Mouse (Mus musculus) limb, embryonic 12.5 days (tissue): ENCODE measurements around the gene Rab25. TPM values are rescaled to one million over a fixed set of nuclear protein-coding genes. Genes with fewer than 3 reads are reported as not detected.
"Not testable (repeated sequence)": the region's sequence is repeated elsewhere in the genome, so short reads cannot be mapped to it uniquely, and the experiment has no call there.

Experiments
- ATAC-seq: fragments of 200-750 bp; cut with Nextera tagmentation; 2 replicates; pipeline ENCODE4 v1.8.0; 2017; ENCODE audit warnings: low read depth, moderate TSS enrichment; ENCODE audit not compliant: insufficient number of reproducible peaks, insufficient read depth, low FRiP score, low TSS enrichment
- H3K27ac ChIP-seq: fragments of 300-500 bp; sonication (generic); 2 replicates; pipeline ENCODE4 v1.5.1; 2016; ENCODE audit warnings: mild to moderate bottlenecking, moderate library complexity
- H3K27me3 ChIP-seq: fragments of 300-500 bp; sonication (generic); 2 replicates; pipeline ENCODE4 v1.6.1; 2016; ENCODE audit warnings: mild to moderate bottlenecking, moderate library complexity
- H3K36me3 ChIP-seq: fragments of 300-500 bp; sonication (generic); 2 replicates; pipeline ENCODE4 v1.6.1; 2016; ENCODE audit warnings: mild to moderate bottlenecking, moderate library complexity
- H3K4me1 ChIP-seq: fragments of 300-500 bp; sonication (generic); replicated peaks from 2 replicates; pipeline ENCODE4 v1.6.1; 2016
- H3K4me2 ChIP-seq: fragments of 300-500 bp; sonication (generic); 2 replicates; pipeline ENCODE4 v1.6.1; 2016; ENCODE audit warnings: mild to moderate bottlenecking, moderate library complexity
- H3K4me3 ChIP-seq: fragments of 300-500 bp; sonication (generic); replicated peaks from 2 replicates; pipeline ENCODE4 v1.5.1; 2016; ENCODE audit warnings: mild to moderate bottlenecking
- H3K9ac ChIP-seq: fragments of 300-500 bp; sonication (generic); replicated peaks from 2 replicates; pipeline ENCODE4 v1.6.1; 2016; ENCODE audit warnings: mild to moderate bottlenecking, moderate library complexity
- H3K9me3 ChIP-seq: fragments of 300-500 bp; sonication (generic); 2 replicates; pipeline ENCODE4 v1.6.1; 2016; ENCODE audit warnings: mild to moderate bottlenecking, moderate library complexity
- WGBS: fragments of 180-500 bp; shearing (Covaris S2); methylation state at CpG from one replicate; pipeline ENCODE4 v1.1.7; 2016; 5-methylcytosine and 5-hydroxymethylcytosine counted together
- polyA plus RNA-seq: library from polyadenylated mRNA; unstranded; fragments of >200 nt; fragmentation: Nextera tagmentation; extraction: Ambion mirVana; gene quantifications from 2 replicates; pipeline ENCODE4 v1.2.1, GENCODE M21; 2016

Rab25 gene
- polyA plus RNA-seq: 2.6 and 3.5 TPM in 2 replicates

DNA sequence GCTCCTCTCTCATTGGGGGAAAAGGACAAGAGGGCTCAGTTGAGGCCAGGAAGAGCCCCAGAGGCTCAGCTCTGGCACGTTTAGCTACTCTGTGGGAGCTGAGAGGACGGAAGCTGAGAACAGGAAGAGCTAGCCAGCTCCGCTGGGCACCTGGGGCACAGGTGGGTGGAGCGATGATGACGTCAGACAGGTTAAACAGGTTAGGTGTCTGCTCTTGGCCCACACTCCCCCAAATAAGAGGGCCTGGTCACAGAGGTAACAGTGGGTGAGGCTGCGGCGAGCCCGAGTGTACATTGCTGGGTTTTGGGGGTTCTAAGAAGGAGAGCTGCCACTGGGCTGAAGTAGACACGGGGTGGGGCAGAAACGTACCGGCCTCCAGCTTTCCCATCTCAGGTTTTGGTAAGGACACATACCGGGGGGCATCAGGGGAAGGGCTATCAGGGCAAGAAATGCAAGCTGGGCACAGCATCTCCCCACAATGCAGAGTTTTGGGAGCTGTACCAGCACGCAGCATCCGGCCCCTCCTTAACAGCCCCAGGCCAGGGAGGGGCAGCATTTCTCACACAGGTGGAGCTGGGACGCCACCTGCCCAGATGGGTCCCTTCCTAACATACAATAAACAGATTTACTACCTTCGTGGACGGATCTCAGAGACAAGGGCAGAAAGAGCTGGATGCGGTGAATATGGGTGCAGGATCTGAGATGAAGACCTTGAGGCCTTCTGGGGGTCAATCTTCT lies at the start of gene Rab25:
Gene Rab25, minus strand, starts transcription at position 121 of the 738 bp plus-strand sequence.
- no peak within 1 kb of the TSS for H3K4me2 ChIP-seq
- no peak for ATAC-seq
- H3K9ac ChIP-seq: no peak within 1 kb of the TSS

DNA sequence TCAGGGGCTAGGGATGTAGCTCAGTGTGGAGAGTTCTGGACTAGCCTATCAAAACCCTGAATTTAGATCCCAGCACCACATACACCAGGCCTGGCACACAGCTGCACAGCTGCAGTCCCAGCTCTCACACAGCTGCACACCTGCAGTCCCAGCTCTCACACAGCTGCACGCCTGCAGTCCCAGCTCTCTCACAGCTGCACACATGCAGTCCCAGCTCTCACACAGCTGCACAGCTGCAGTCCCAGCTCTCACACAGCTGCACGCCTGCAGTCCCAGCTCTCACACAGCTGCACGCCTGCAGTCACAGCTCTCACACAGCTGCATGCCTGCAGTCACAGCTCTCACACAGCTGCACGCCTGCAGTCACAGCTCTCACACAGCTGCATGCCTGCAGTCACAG lies 48.4 kb upstream of the Rab25 start:
- not testable (repeated sequence) for H3K4me2 ChIP-seq, H3K9me3 ChIP-seq, H3K27me3 ChIP-seq, ATAC-seq, H3K27ac ChIP-seq, H3K9ac ChIP-seq, H3K4me1 ChIP-seq, H3K36me3 ChIP-seq, H3K4me3 ChIP-seq
- WGBS: 69% methylated on average over 4 of the region's 4 CpGs

More for the DNA sequence above, at the start of gene Rab25:
- Histone ChIP-seq H3K4me1 (peaks cover 20% of the 10 kb centered on the region), H3K4me3 (0 out of 2 replicates have a peak within 1 kb of the TSS, but pooled peaks have one; percentile 3), H3K36me3 (no peaks in the 10 kb centered on the region), H3K27me3 (no peaks in the 10 kb centered on the region), H3K9me3 (no peaks in the 10 kb centered on the region), H3K27ac (peak within 1 kb of the TSS; percentile 7; the same call in 1 of the 2 replicates)
- 42% methylated on average over 18 of the region's 18 CpGs for WGBS

DNA sequence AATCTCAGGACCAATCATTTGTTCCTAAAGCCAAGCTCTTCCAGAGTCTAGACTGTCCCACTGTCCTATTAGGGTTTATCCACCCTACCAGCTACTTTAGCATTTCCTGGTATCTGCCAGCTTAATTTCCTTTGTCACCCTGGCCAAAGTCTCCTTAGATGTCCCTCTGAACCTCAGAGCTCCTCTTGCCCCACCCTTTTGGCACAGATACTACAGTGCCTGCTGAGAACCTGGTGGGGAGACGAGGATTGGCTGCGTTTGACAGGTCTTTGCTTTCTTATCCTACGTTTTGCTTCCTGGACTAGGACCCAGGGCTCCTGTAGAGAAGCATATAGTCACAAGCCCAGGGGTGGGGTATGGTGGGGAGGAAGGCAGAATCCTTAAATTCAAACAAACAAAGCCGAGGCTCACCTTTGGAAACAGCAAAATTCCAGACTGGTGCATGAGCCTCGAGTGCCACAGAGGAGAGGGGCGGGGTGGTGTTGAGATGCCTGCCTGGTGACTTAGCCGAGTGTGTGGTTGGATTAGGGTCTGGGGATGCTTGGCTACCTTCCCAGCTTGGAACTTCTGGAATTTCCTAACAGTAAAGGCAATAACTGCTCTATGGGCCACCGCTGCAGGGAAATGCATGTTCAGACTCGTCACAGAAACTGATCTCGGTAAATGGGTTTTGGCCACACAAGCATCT lies 45.9 kb upstream of the Rab25 start:
- Histone ChIP-seq H3K9ac (no peak overlapping the region), H3K36me3 (no peaks in the 10 kb centered on the region), H3K27me3 (no peaks in the 10 kb centered on the region), H3K4me2 (no peak overlapping the region), H3K9me3 (no peaks in the 10 kb centered on the region), H3K4me1 (peaks cover 13% of the 10 kb centered on the region), H3K4me3 (no peak overlapping the region), H3K27ac (peak overlapping the region; percentile 32; the same call in 1 of the 2 replicates)
- WGBS: 49% methylated on average over 10 of the region's 10 CpGs
- ATAC-seq: no peak

DNA sequence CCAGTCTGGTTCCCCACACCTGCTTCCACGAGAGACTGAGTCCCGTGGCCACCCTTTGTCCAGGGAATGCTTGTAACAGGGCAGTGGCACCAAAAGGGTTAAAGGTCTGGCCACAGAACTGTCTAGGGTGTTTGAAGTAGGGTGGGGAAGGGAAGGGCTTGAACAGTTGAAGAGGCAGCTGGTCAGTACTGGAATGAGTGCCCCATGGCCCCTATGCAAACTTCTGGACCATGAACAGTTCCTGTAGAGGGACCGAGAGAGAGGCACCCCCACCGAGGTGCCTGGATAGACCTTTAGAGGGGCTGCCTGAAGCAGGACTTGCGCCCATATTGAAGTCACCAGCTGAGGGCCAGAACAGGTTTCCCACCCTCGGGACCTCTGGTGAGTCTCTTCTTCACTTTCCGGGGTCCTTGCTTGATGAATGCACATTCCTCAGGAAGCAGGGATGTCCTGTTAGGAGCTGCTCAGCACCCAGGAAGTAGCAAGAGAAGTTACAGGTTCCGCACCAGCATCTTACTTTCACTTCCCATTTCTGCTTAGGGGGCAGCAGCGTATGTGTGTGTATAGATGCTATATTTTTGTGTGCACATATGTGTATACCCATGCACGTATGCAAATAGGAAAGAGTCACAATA lies 45.0 kb upstream of the Rab25 start:
- H3K9me3 ChIP-seq: no peaks in the 10 kb centered on the region
- H3K27me3 ChIP-seq: no peaks in the 10 kb centered on the region
- no peak overlapping the region for H3K9ac ChIP-seq
- H3K4me3 ChIP-seq: no peak overlapping the region
- H3K4me2 ChIP-seq: no peak overlapping the region
- WGBS: 71% methylated on average over 10 of the region's 10 CpGs
- H3K36me3 ChIP-seq: peaks cover 9% of the 10 kb centered on the region
- H3K27ac ChIP-seq: no peak overlapping the region
- no peak for ATAC-seq
- H3K4me1 ChIP-seq: peaks cover 13% of the 10 kb centered on the region

DNA sequence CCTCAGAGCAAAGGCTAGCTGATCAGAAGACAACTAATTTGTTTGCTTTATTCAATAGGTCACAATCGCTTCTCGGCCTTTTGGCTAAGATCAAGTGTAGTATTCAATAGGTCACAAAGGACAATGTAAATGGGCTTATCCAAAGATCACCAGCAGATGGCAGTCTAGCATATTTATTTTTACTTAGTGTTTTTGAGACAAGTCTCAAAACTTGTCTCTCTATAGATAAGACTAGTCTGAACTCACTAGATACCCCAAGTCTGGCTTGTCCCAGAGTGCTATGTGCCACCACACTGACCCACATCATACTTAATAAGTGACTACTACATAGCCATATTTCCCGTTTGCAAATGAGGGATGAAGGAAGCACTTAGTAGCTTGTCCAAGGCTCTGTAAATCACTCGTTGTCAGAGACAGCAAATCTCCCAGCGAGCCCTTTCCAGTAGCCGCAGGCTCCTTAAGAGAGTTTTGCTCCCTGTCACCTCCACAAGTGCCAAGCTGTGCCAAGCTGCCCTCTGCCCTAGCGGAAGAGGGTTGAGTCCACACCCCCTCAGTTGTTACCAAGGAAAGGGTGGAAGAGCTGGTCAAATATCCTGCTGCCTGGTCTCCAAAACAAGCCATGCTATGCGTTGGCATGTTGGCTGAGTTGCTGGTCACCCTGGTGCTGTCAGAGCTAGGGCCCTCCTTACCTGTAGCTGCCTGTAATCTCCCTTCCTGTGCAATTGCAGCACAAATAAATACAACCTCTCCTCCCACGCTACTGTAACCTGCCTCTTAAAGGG lies 44.0 kb upstream of the Rab25 start:
- Histone ChIP-seq H3K27me3 (no peaks in the 10 kb centered on the region), H3K9ac (no peak overlapping the region), H3K4me3 (no peak overlapping the region), H3K4me1 (peaks cover 13% of the 10 kb centered on the region), H3K27ac (no peak overlapping the region; the same call in 1 of the 2 replicates), H3K4me2 (no peak overlapping the region), H3K36me3 (peaks cover 19% of the 10 kb centered on the region), H3K9me3 (no peaks in the 10 kb centered on the region)
- no peak for ATAC-seq
- WGBS: 41% methylated on average over 9 of the region's 9 CpGs

DNA sequence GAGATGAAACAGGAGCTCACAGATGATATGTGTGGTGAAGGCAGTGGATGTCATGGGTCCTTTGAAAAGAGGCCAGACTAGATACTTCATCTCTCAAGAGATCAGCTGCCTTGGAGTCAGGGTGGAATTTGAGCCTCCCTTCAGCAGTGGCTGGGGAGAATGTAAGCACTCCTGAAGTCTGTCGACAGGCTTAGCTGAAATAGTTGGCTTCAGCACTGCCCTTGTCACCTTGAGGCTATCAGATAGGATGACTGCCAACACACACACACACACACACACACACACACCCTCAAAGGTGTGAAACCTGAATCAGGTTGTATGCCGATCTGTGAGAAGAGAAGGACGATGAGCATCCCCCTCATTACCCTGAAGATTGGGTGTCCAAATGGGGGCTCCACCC lies 42.9 kb upstream of the Rab25 start:
- H3K27ac ChIP-seq: no peak overlapping the region
- 56% methylated on average over 3 of the region's 3 CpGs for WGBS

DNA sequence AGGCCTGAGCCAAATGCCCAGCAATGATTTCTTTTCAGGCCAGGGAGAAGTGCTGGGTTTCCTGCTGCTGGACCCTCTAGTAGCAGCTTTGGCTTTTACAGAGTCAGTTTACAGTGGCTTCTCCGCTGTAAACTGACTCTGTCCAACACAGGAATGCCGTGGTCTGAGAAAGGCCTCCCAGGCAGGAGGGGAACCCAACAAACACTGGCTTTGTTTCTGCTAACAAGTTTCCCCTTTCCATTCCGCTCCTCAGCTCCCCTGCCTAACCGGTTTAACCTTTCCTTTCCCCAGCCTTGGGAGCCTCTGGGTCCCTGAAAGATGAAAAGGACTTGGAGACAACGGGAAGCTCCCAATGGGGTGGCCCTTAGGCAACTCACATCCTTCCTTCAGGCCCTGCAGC lies 42.1 kb upstream of the Rab25 start:
- H3K4me3 ChIP-seq: no peak overlapping the region
- ATAC-seq: no peak
- peaks cover 13% of the 10 kb centered on the region for H3K4me1 ChIP-seq
- H3K36me3 ChIP-seq: peaks cover 38% of the 10 kb centered on the region
- no peak overlapping the region; the same call in 1 of the 2 replicates for H3K9ac ChIP-seq
- no peaks in the 10 kb centered on the region for H3K9me3 ChIP-seq
- 32% methylated on average over 5 of the region's 5 CpGs for WGBS
- peak overlapping the region; percentile 78 for H3K27ac ChIP-seq
- no peaks in the 10 kb centered on the region for H3K27me3 ChIP-seq
- H3K4me2 ChIP-seq: no peak overlapping the region

More for the DNA sequence above, 42.9 kb upstream of the Rab25 start:
- peaks cover 30% of the 10 kb centered on the region for H3K36me3 ChIP-seq
- H3K4me1 ChIP-seq: peaks cover 13% of the 10 kb centered on the region
- H3K27me3 ChIP-seq: no peaks in the 10 kb centered on the region
- no peak for ATAC-seq
- H3K9ac ChIP-seq: no peak overlapping the region
- no peaks in the 10 kb centered on the region for H3K9me3 ChIP-seq
- H3K4me3 ChIP-seq: no peak overlapping the region
- no peak overlapping the region; the same call in 1 of the 2 replicates for H3K4me2 ChIP-seq

DNA sequence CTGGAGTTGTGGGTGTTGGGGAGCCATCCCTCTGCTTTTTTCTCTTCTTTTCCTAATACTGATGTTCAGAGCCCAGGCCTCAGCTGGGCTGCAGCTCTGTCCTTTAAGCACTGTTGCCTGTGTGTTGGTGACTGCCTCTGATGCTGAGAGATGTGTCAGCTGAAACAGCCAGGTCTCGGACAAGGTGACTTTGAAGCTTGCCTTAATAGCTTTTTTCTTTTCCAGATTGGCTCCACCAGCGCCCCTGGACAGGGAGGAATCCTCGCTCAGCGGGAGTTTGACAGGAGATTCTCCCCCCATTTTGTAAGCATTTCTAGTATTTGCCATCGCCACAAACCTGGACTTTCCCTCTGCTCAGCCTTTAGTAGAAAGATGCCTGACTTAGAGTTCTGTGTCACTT lies 38.5 kb upstream of the Rab25 start:
- peaks cover 11% of the 10 kb centered on the region for H3K4me1 ChIP-seq
- H3K27ac ChIP-seq: no peak overlapping the region
- H3K36me3 ChIP-seq: peaks cover 66% of the 10 kb centered on the region
- H3K4me3 ChIP-seq: no peak overlapping the region
- no peak overlapping the region for H3K9ac ChIP-seq
- no peaks in the 10 kb centered on the region for H3K27me3 ChIP-seq
- H3K9me3 ChIP-seq: no peaks in the 10 kb centered on the region
- no peak for ATAC-seq
- WGBS: 91% methylated on average over 5 of the region's 5 CpGs
- no peak overlapping the region for H3K4me2 ChIP-seq

DNA sequence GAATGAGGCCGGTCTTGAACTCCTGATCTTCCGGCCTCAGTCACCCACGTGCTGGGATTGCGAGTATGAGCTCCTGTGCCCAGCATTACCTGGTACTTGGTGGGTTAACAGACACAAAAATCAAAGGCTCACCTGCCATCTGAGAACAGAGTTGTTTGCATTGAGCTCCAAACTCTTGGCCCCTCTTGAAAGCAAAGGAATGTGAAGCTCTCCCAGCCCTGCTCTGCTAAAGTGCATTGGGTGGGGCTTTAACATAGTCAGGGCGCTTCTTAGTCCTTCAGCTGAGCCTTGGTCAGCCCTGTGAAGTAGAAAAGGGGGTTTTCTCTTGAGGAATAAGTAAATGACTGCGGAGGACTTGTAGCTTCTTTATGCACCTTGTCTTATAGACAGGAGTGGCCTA lies 37.7 kb upstream of the Rab25 start:
- Histone ChIP-seq H3K4me3 (no peak overlapping the region), H3K9ac (no peak overlapping the region), H3K27ac (no peak overlapping the region), H3K27me3 (no peaks in the 10 kb centered on the region), H3K36me3 (peaks cover 75% of the 10 kb centered on the region), H3K4me1 (peaks cover 4% of the 10 kb centered on the region), H3K9me3 (no peaks in the 10 kb centered on the region), H3K4me2 (no peak overlapping the region)
- 97% methylated on average over 6 of the region's 6 CpGs for WGBS
- no peak for ATAC-seq

DNA sequence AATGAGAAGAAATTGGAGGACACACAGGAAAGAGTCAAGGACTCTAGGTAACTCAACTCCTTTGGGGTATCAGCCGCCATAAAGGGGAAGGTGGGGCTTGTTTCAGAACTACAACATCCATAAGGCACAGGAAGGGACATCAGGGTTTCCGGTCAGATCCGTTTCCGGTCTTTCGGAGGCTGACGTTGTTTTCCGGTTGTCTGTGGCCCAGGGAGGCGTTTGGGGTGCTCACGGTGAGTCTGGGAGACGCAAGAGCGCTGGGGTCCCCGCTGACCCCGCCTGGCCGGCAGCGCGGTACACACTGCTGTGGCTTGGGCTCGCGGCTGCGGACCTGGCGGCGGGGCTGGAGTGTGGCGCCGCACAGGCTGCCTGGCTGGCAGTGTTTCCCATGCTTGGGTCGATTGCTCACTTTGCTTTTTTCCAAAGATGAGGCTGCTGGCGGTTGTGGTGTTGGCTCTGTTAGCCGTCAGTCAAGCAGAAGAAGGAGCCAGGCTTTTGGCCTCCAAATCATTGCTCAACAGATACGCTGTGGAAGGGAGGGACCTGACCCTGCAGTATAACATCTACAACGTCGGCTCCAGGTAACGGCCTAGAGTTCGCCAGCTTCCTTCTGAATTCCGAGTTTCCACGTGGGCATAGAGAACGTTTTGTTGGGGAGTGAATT lies 31.5 kb upstream of the Rab25 start:
- peak; percentile 36 for ATAC-seq
- peak overlapping the region; percentile 88 for H3K9ac ChIP-seq
- peak overlapping the region; percentile 82 for H3K4me2 ChIP-seq
- H3K36me3 ChIP-seq: peaks cover 39% of the 10 kb centered on the region
- peak overlapping the region; percentile 95 for H3K4me3 ChIP-seq
- peaks cover 3% of the 10 kb centered on the region; the same call in 1 of the 2 replicates for H3K27me3 ChIP-seq
- H3K27ac ChIP-seq: peak overlapping the region; percentile 69
- under 1% methylated on average over 34 of the region's 34 CpGs for WGBS
- no peaks in the 10 kb centered on the region for H3K9me3 ChIP-seq
- H3K4me1 ChIP-seq: peaks cover 8% of the 10 kb centered on the region
